Mouse (Mus musculus) heart, postnatal 10 days (tissue): ENCODE results near the gene Gm8094. TPM values are rescaled to one million over a fixed set of nuclear protein-coding genes. Genes with fewer than 3 reads are reported as not detected.
"Not testable (repeated sequence)": the region's sequence is repeated elsewhere in the genome, so short reads cannot be mapped to it uniquely, and the experiment has no call there.

Experiments
- DNase-seq, 2 experiments: peaks; one replicate each; pipeline ENCODE4 v3.0.0; 2021
- intact Hi-C: fragments of 180-260 bp; cut with DNase I; formaldehyde crosslinking; loops from one replicate; pipeline ENCODE4 v1.15.1; 2025
- total RNA-seq, 2 experiments: library from RNA; stranded (reverse); gene quantifications; 2 replicates each; pipeline ENCODE4 v1.2.3; 2021

Gene Gm8094
- total RNA-seq = not detected

DNA sequence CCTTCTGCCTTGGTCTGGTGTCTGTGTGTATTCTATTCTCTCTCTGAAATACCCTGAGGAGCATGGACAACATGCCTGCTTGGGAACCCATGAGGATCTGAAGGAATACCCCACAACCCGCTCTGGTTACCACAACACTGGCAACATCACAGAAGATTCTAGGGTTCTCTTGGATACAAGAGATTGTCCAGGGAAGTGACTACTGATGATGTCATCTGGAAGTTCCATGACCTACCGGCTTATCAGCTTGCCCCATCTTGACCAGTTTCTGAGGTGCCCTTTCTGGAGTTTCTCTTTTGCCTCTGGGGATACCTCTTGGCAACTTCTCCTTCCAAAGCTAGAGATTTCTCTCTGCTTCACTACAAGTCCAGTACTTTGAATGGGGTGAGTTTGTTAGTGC is at the start of gene Gm8094:
Gm8094 (minus strand) TSS at position 101 of the 400 bp plus-strand sequence.
- DNase-seq, intact Hi-C loops: not testable (repeated sequence)

DNA sequence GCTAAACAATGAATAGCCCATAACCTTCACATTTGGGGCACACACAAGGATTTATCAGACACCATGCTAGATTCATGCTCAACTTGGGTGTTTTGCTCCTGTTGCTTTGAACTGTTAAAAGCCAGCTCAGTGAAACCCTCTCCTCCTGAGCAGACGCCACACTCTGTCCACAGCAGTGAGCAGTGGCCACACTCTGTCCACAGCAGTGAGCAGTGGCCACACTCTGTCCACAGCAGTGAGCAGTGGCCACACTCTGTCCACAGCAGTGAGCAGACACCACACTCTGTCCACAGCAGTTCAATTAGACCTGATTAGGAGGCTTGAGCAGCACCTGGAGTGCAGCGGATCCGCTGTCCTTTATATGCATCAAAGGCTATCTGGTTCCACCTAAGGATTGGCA is 43.2 kb upstream of the Gm8094 start:
- DNase-seq, intact Hi-C loops: not testable (repeated sequence)

DNA sequence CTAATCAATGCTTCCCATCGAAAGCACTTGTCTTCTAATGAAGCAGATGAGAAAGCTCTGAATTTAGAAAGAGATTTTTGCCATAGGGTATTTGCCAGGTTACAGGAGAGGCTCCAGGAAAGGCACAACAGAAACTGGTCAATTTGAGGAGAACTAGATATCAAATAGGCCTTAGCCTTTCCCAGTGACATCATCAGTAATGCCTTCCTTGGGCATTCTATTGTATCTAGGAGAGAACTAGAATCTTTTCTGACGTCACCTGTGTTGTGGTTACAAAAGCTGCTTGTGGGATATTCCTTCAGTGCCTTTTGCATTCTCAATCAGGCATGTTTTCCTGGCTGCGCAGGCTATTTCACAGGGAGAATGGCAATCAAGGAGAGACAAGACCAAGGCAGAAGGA is 23.9 kb upstream of the Gm8094 start, which contains the start of gene Gm8104:
Gm8104 (plus strand) TSS at position 301 of the 400 bp plus-strand sequence.
- DNase-seq, intact Hi-C loops: not testable (repeated sequence)

DNA sequence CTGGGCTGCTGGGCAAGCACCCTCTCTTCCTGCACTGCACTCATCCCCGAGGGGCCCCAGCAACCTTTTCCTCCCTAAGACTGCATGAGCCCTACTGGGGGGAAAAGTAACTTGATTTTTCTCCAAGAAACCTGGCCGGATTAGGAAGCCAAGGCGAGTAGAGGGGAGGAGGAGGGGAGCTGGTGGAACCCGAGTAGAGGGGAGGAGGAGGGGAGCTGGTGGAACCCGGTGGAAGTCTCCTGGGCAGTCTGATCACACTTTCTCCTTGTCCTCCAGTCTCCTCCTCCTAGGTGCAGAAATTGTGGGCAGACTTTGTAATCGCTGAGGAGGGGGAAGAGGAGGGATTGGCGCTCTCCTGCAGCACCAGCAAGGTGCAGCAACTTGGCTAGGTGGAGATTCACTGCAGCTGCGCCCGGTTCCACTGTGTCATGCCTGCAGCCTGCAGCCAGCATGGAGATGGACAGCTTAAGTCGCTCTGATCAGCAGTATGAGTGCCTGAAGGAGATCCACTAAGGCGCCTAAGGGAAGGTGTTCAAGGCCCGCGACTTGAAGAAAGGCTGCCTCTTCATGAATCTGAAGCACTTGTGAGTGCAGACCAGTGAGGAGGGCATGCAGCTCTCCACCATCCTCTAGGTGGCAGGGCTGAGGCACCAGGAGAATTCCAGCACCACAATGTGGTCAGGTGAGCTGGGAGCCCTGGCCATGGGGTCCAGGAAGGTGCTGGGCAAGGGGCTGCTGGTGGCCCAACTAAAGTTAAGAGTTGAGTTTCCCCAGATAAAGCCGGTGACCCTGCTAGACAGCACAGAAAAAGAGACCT is 12.9 kb upstream of the Gm8094 start:
- intact Hi-C loops, DNase-seq: not testable (repeated sequence)

DNA sequence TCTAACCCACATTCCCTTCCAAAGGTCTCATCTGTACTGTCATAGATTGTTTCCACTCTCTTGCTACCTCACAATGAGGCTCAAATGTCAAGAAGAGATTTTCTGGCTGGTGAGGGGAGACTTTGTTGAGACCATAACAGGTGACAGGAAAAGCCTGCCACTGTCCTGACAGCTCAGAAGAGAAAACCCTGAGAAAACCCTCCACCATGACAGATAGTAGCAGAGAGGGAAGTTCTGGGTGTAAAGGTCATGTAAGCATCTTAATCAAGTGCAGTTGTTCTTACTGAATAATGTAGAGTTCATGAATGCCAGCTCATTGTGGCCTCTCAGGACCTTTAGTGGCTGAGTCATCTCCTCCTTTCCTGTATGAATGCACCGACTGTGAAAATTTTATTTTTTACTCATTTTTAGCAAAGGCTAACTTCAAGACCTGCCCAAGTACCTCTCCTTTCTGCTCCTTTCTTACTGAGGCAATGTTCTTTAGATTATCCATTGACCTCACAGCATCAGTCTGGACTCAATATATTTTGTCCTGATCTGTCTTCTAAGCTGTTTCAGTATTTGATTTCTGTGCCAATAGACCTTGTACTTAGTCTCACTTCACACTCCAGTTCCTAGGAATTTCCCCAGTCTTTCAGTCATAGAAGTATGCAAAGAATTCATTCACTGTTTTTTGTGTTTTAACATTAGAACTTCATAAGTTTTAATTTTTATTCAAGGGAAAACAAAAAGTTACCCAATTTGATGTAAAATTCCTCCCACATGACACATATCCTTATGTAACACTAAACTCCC is 8.7 kb upstream of the Gm8094 start:
- intact Hi-C loops, DNase-seq: not testable (repeated sequence)

DNA sequence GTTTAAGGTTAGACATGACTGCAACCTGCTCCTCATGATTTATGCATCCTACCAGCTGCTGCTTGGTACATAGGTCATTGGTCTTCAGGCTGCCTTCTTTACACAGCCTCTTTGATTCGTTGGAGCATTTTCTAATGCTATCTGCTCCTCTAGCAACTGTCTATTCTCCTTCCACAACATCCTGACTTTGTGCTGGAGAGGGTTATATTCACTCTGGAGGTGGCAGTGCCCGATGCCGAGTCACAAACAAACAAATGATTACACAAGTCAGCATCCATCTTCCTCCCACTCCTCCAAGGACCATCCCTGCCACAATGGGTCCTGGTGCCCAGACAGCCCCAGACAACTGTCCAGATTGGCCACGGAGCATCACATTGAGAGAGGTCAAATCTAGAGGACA is 16.3 kb downstream of the Gm8094 start:
- intact Hi-C loops, DNase-seq: not testable (repeated sequence)

DNA sequence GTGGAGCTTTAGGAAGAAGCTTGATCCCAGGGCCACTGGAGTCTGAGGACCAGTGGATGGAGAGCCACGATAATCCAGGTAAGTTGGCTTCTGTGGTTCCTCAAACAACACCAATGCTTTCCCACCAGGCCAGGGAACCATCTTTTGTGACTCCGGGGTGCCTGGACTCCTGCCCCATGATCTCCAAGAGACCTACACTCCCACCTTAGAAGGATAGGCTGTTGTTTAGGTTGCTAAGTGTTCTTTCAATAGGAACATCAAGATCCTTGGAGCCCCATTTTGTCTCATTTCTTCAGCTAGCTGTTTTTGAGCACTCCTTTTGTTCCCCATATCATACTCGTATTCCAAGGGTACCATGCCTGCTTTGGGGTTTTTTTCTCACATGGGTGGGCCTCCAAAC is 18.4 kb downstream of the Gm8094 start:
- DNase-seq, intact Hi-C loops: not testable (repeated sequence)

Other genes with a start within 250 kb of the Gm8094 start
- not detected for gene Gm21977, start 223.2 kb downstream of the Gm8094 start, total RNA-seq
- gene Gm8082, start 83.0 kb downstream of the Gm8094 start, total RNA-seq = not detected
- not detected for gene Gm10376, start 61.0 kb downstream of the Gm8094 start, total RNA-seq
- gene Gm8104, start 24.0 kb upstream of the Gm8094 start, total RNA-seq = not detected
- not detected for gene Gm7233, start 103.2 kb upstream of the Gm8094 start, total RNA-seq
- not detected for gene Gm8122, start 158.7 kb upstream of the Gm8094 start, total RNA-seq
- not detected for gene Gm8126, start 182.0 kb upstream of the Gm8094 start, total RNA-seq
- gene Gm9732, start 198.4 kb upstream of the Gm8094 start, total RNA-seq = not detected
- not detected for gene Gm8127, start 217.2 kb upstream of the Gm8094 start, total RNA-seq